Mouse (Mus musculus) liver, embryonic 12.5 days (tissue): ENCODE data around the gene Zfp341. TPM values are rescaled to one million over a fixed set of nuclear protein-coding genes. Genes with fewer than 3 reads are reported as not detected.

ENCODE experiments used
- ATAC-seq: fragments of 200-750 bp; cut with Nextera tagmentation; 2 replicates; pipeline ENCODE4 v1.8.0; 2017; ENCODE audit warnings: moderate number of reproducible peaks, mild to moderate bottlenecking, moderate library complexity
- H3K27ac ChIP-seq: fragments of 300-500 bp; sonication (generic); 2 replicates; pipeline ENCODE4 v1.5.1; 2016; ENCODE audit warnings: mild to moderate bottlenecking
- H3K27me3 ChIP-seq: fragments of 300-500 bp; sonication (generic); replicated peaks from 2 replicates; pipeline ENCODE4 v1.6.1; 2016; ENCODE audit warnings: mild to moderate bottlenecking, moderate library complexity
- H3K36me3 ChIP-seq: fragments of 300-500 bp; sonication (generic); 2 replicates; pipeline ENCODE4 v1.6.1; 2016; ENCODE audit warnings: mild to moderate bottlenecking, moderate library complexity
- H3K4me1 ChIP-seq: fragments of 300-500 bp; sonication (generic); 2 replicates; pipeline ENCODE4 v1.6.1; 2016
- H3K4me2 ChIP-seq: fragments of 300-500 bp; sonication (generic); 2 replicates; pipeline ENCODE4 v1.6.1; 2016; ENCODE audit warnings: mild to moderate bottlenecking, moderate library complexity
- H3K4me3 ChIP-seq: fragments of 300-500 bp; sonication (generic); 2 replicates; pipeline ENCODE4 v1.5.1; 2016; ENCODE audit warnings: mild to moderate bottlenecking, moderate library complexity
- H3K9ac ChIP-seq: fragments of 300-500 bp; sonication (generic); 2 replicates; pipeline ENCODE4 v1.6.1; 2016; ENCODE audit warnings: mild to moderate bottlenecking, moderate library complexity
- H3K9me3 ChIP-seq: fragments of 300-500 bp; sonication (generic); replicated peaks from 2 replicates; pipeline ENCODE4 v1.6.1; 2016; ENCODE audit warnings: mild to moderate bottlenecking, moderate library complexity
- WGBS: fragments of 180-500 bp; shearing (Covaris S2); methylation state at CpG from one replicate; pipeline ENCODE4 v1.1.7; 2016; ENCODE audit not compliant: insufficient replicate concordance; 5-methylcytosine and 5-hydroxymethylcytosine counted together
- polyA plus RNA-seq: library from polyadenylated mRNA; unstranded; fragments of >200 nt; fragmentation: Nextera tagmentation; extraction: Ambion mirVana; gene quantifications from 2 replicates; pipeline ENCODE4 v1.2.1, GENCODE M21; 2016

The Zfp341 gene
- polyA plus RNA-seq, 1 experiment from 2014 or later, result 2.2 TPM

- no peaks in the 10 kb centered on the region for H3K36me3 ChIP-seq
- no peaks in the 10 kb centered on the region for H3K9me3 ChIP-seq
- H3K27me3 ChIP-seq, result no peaks in the 10 kb centered on the region
- WGBS, result 33% methylated on average over 19 of the region's 19 CpGs
- peak overlapping the region; percentile 98 for H3K27ac ChIP-seq
- peak overlapping the region; percentile 88 for H3K9ac ChIP-seq
- peak overlapping the region; percentile 95 for H3K4me2 ChIP-seq
- H3K4me1 ChIP-seq, result peaks cover 63% of the 10 kb centered on the region
- peak overlapping the region; percentile 29 for H3K4me3 ChIP-seq
- no peak for ATAC-seq
Observed at GRCm38 (mm10) chr2:154614841-154615576, 1.9 kb downstream of the Zfp341 start.

DNA sequence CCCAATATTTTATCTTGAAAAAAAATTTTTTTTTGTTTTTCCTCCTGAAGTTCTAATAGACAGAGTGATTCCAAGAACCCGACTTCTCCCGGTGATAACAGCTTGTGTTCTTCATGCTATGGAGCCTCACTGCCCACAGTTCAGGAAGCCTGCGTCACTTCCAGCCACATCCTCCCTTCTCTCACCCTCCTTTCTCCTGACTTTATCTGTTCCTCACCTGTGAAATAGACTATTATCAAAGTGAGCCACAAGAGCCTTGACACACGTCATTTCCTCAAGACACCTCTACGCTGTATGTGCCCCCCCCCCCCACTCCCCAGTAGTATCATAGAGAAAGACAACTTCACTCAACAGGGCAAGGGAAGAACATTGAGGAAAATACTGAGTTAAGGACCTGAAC is 2.6 kb downstream of the Zfp341 start:
- peak overlapping the region; percentile 29; the same call in 1 of the 2 replicates for H3K4me3 ChIP-seq
- peak overlapping the region; percentile 98 for H3K27ac ChIP-seq
- no peaks in the 10 kb centered on the region for H3K36me3 ChIP-seq
- H3K4me2 ChIP-seq, result peak overlapping the region; percentile 95
- peak overlapping the region; percentile 88 for H3K9ac ChIP-seq
- no peaks in the 10 kb centered on the region for H3K9me3 ChIP-seq
- peak; percentile 13; the same call in 1 of the 2 replicates for ATAC-seq
- H3K4me1 ChIP-seq, result peaks cover 60% of the 10 kb centered on the region
- no peaks in the 10 kb centered on the region for H3K27me3 ChIP-seq
- 13% methylated on average over 5 of the region's 5 CpGs for WGBS

DNA sequence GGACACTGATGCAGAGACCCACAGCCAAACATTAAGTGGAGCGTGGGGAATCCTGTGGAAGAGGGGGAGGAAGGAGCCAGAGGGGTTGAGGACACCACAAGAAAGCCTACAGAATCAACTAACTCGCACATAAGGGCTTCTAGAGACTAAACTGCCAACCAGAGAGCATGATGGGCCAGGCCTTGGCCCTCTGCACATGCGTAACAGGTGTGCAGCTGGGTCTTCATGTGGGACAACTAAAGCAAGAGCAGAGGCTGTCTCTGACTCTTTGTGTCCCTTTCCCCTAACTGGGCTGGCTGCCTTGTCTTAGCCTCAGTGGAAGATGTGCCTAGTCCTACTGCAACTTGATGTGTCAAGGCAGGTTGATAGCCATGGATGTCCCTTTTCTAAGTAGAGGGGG is 4.0 kb downstream of the Zfp341 start:
- Histone ChIP-seq H3K9ac (no peak overlapping the region), H3K36me3 (no peaks in the 10 kb centered on the region), H3K9me3 (no peaks in the 10 kb centered on the region), H3K4me1 (peaks cover 60% of the 10 kb centered on the region), H3K27ac (peak overlapping the region; percentile 36; the same call in 1 of the 2 replicates), H3K27me3 (no peaks in the 10 kb centered on the region), H3K4me3 (no peak overlapping the region), H3K4me2 (no peak overlapping the region)
- no peak for ATAC-seq
- 78% methylated on average over 3 of the region's 3 CpGs for WGBS

DNA sequence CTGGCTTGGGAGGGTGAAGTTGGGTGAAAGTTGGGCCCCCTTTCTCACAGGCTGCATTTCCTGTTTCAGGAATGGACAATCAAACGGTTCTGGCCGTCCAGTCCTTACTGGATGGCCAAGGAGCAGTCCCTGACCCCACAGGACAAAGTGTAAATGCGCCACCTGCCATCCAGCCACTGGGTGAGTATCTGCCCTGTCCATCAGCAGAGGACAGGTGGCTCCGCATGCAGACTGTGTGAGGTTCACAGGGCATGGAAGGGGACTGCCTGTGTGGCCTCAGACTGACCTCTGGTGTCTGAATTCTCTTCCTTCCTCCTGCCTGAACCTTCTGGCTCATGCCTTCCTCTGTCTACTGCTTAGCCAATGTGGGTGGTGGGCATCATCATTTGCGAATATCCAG is 8.6 kb downstream of the Zfp341 start:
- Histone ChIP-seq H3K36me3 (peaks cover 22% of the 10 kb centered on the region), H3K27ac (no peak overlapping the region), H3K4me3 (no peak overlapping the region), H3K9ac (no peak overlapping the region), H3K27me3 (no peaks in the 10 kb centered on the region), H3K4me1 (peaks cover 20% of the 10 kb centered on the region), H3K4me2 (no peak overlapping the region), H3K9me3 (peaks cover 5% of the 10 kb centered on the region)
- ATAC-seq, result 0 out of 2 replicates have a peak, but pooled peaks have one; percentile 27
- 62% methylated on average over 5 of the region's 5 CpGs for WGBS

DNA sequence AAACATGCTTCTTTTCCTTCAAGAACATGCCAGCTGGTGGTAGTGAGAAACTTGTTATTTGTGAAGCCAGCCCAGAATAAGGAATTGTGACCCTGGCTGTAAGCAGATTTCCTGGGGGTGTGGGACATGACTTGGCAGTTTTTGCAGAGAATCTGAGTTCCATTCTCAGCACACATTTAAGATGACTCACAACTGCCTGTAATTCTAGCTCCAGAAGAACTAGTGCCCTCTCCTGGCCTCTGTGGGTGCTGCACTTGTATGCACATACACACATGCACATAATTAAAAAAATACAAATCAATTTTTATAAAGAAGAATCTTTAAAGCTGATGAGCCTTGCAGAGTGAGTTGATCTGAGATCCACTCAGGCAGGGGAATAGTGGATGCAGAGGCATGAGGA is 11.0 kb downstream of the Zfp341 start:
- Histone ChIP-seq H3K27ac (no peak overlapping the region), H3K4me3 (no peak overlapping the region), H3K36me3 (peaks cover 45% of the 10 kb centered on the region), H3K27me3 (no peaks in the 10 kb centered on the region), H3K4me2 (no peak overlapping the region), H3K9me3 (peaks cover 5% of the 10 kb centered on the region), H3K9ac (no peak overlapping the region), H3K4me1 (peaks cover 19% of the 10 kb centered on the region)
- no peak for ATAC-seq

- Histone ChIP-seq H3K4me3 (peak overlapping the region; percentile 69), H3K4me2 (peak overlapping the region; percentile 72), H3K9ac (peak overlapping the region; percentile 86), H3K36me3 (peaks cover 53% of the 10 kb centered on the region), H3K27me3 (no peaks in the 10 kb centered on the region), H3K9me3 (no peaks in the 10 kb centered on the region), H3K4me1 (peaks cover 65% of the 10 kb centered on the region), H3K27ac (peak overlapping the region; percentile 100)
- 76% methylated on average over 5 of the region's 5 CpGs for WGBS
- ATAC-seq, result no peak
Observed at GRCm38 (mm10) chr2:154630531-154630930, 17.4 kb downstream of the Zfp341 start.

DNA sequence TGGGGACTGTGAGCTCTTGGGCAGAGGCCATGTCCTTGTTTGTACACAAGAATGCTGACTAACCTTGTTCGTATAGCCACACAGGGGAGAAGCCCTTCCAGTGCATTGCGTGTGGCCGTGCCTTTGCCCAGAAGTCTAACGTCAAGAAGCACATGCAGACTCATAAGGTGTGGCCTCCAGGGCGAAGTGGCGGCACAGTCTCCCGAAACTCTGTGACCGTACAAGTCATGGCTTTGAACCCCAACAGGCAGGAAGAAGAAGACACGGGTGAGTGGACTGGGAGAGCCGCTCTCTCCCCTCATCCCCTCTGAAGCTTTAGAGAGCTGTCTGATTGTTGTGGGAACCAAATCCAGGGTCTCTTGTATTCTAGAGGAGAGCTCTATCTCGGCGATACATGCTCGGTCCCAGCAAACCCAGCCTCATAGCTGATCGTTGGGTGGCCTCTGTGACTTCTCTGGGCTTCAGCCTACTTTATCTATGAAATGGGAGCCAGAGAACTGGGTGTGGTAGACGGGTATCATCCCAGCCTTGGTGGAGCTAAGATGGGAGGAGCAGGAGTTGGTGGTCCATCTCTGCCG is 19.2 kb downstream of the Zfp341 start:
- H3K4me1 ChIP-seq, result peaks cover 70% of the 10 kb centered on the region
- no peaks in the 10 kb centered on the region for H3K9me3 ChIP-seq
- H3K36me3 ChIP-seq, result peaks cover 59% of the 10 kb centered on the region
- H3K9ac ChIP-seq, result peak overlapping the region; percentile 86
- no peaks in the 10 kb centered on the region for H3K27me3 ChIP-seq
- 26% methylated on average over 16 of the region's 16 CpGs for WGBS
- H3K27ac ChIP-seq, result peak overlapping the region; percentile 100
- ATAC-seq, result peak; percentile 89
- H3K4me3 ChIP-seq, result peak overlapping the region; percentile 69
- H3K4me2 ChIP-seq, result peak overlapping the region; percentile 72

DNA sequence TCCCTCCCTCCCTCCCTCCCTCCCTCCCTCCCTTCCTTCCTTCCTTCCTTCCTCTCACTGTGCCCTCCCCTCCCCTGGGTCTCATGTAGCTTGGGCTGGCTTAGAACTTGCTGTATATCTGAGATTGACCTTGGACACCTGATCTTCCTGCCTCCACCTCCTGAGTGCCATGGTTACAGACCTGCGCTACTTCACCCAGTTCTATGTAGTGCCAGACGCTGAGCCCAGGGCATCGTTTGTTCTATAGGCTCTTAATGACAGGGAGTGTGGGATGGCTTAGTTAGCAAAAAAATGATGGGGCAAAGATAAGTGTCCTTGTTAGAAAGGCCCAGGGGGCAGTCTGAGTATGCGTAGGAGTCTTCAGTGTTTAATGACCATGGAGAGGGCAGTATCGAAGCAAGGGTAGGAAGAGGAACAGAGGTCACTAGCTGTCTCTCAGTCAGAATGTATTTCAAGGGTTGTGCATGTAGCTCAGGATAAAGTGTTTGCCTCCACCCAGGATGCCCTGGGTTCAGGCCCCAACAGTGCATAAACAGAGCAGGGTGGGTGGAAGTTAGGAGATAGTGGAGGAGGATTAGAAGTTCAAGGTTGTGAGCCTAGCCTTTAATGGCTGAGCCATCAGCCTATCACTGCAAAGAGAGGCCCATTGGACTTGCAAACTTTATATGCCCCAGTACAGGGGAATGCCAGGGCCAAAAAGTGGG is 20.1 kb downstream of the Zfp341 start:
- H3K9me3 ChIP-seq, result peaks cover 3% of the 10 kb centered on the region
- H3K27me3 ChIP-seq, result no peaks in the 10 kb centered on the region
- peak overlapping the region; percentile 72 for H3K4me2 ChIP-seq
- peaks cover 59% of the 10 kb centered on the region for H3K36me3 ChIP-seq
- peak overlapping the region; percentile 69 for H3K4me3 ChIP-seq
- H3K9ac ChIP-seq, result peak overlapping the region; percentile 86
- peak overlapping the region; percentile 100 for H3K27ac ChIP-seq
- 69% methylated on average over 5 of the region's 5 CpGs for WGBS
- H3K4me1 ChIP-seq, result peaks cover 67% of the 10 kb centered on the region
- peak; percentile 61 for ATAC-seq

DNA sequence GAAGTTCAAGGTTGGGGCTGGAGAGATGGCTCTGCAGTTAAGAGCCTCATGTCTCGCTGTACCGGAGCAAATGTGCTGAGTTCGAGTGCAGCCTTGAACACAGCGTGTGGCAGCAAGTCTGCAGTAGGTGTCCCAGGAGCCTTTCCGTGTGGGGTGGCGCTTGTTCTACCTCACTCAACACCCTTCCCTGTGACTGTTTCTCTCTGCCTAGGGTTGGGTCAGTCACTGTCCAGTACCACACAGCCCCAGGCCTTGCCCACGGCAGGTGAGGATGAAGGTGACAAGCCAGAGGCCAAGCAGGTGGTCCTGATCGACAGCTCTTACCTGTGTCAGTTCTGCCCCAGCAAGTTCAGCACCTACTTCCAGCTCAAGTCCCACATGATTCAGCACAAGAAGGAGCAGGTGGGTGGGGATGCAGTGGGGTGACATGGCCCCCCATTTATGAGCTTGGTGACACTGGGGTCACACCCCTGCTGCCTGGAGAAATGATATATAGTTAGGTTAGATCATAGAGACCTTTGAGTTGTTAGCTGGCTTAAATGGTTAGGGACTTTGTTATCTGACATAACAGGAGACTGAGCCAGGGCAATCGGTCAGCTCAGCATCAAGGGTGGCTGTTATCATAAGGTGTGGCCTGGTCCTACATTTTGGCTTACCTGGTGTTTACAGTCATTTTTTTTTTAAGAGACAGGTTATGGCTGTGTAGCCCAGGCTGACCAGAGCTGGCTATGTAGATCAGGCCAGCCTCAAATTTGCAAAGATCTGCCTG is 21.0 kb downstream of the Zfp341 start:
- WGBS, result 75% methylated on average over 9 of the region's 9 CpGs

GRCm38 (mm10) chr2:154635826-154636225 is 22.7 kb downstream of the Zfp341 start:
- WGBS, result 95% methylated on average over 2 of the region's 2 CpGs
- Histone ChIP-seq H3K4me1 (peaks cover 42% of the 10 kb centered on the region), H3K27ac (peak overlapping the region; percentile 100), H3K4me3 (no peak overlapping the region), H3K9me3 (peaks cover 8% of the 10 kb centered on the region), H3K4me2 (no peak overlapping the region), H3K9ac (no peak overlapping the region), H3K36me3 (peaks cover 55% of the 10 kb centered on the region), H3K27me3 (no peaks in the 10 kb centered on the region)
- ATAC-seq, result no peak

More for the DNA sequence above, 21.0 kb downstream of the Zfp341 start:
- Histone ChIP-seq H3K9me3 (peaks cover 8% of the 10 kb centered on the region), H3K9ac (peak overlapping the region; percentile 86), H3K27me3 (no peaks in the 10 kb centered on the region), H3K4me3 (peak overlapping the region; percentile 69), H3K4me2 (peak overlapping the region; percentile 72), H3K27ac (peak overlapping the region; percentile 100), H3K4me1 (peaks cover 58% of the 10 kb centered on the region), H3K36me3 (peaks cover 58% of the 10 kb centered on the region)
- ATAC-seq, result peak; percentile 51

- Histone ChIP-seq H3K9me3 (peaks cover 8% of the 10 kb centered on the region), H3K4me2 (no peak overlapping the region), H3K9ac (no peak overlapping the region), H3K4me3 (no peak overlapping the region), H3K36me3 (peaks cover 69% of the 10 kb centered on the region), H3K27me3 (no peaks in the 10 kb centered on the region), H3K4me1 (peaks cover 41% of the 10 kb centered on the region), H3K27ac (no peak overlapping the region)
- 90% methylated on average over 3 of the region's 3 CpGs for WGBS
- ATAC-seq, result no peak
Observed at GRCm38 (mm10) chr2:154638521-154638920, 25.4 kb downstream of the Zfp341 start.
